Mouse (Mus musculus) forebrain, embryonic 15.5 days (tissue): ENCODE data around the gene Lars2. TPM values are rescaled to one million over a fixed set of nuclear protein-coding genes. Genes with fewer than 3 reads are reported as not detected.
"Not testable (repeated sequence)": the region's sequence is repeated elsewhere in the genome, so short reads cannot be mapped to it uniquely, and the experiment has no call there.

Source experiments
- ATAC-seq: fragments of 200-750 bp; cut with Nextera tagmentation; replicated peaks from 2 replicates; pipeline ENCODE4 v1.8.0; 2017; ENCODE audit warnings: mild to moderate bottlenecking, moderate TSS enrichment, moderate library complexity
- H3K27ac ChIP-seq: fragments of 300-500 bp; sonication (generic); replicated peaks from 2 replicates; pipeline ENCODE4 v1.5.1; 2015; ENCODE audit warnings: mild to moderate bottlenecking, inconsistent platforms
- H3K27me3 ChIP-seq: fragments of 300-500 bp; sonication (generic); 2 replicates; pipeline ENCODE4 v1.6.1; 2015; ENCODE audit warnings: inconsistent platforms
- H3K36me3 ChIP-seq: fragments of 300-500 bp; sonication (generic); 2 replicates; pipeline ENCODE4 v1.6.1; 2015; ENCODE audit warnings: mild to moderate bottlenecking, inconsistent platforms
- H3K4me1 ChIP-seq: fragments of 300-500 bp; sonication (generic); 2 replicates; pipeline ENCODE4 v1.6.1; 2015; ENCODE audit warnings: inconsistent platforms
- H3K4me2 ChIP-seq: fragments of 300-500 bp; sonication (generic); replicated peaks from 2 replicates; pipeline ENCODE4 v1.6.1; 2015; ENCODE audit warnings: mild to moderate bottlenecking, inconsistent platforms
- H3K4me3 ChIP-seq: fragments of 300-500 bp; sonication (generic); 2 replicates; pipeline ENCODE4 v1.5.1; 2015; ENCODE audit warnings: mild to moderate bottlenecking, inconsistent platforms
- H3K9ac ChIP-seq: fragments of 300-500 bp; sonication (generic); replicated peaks from 2 replicates; pipeline ENCODE4 v1.6.1; 2015; ENCODE audit warnings: mild to moderate bottlenecking, inconsistent platforms
- H3K9me3 ChIP-seq: fragments of 300-500 bp; sonication (generic); 2 replicates; pipeline ENCODE4 v1.6.1; 2016; ENCODE audit warnings: inconsistent platforms
- WGBS: fragments of 180-500 bp; shearing (Covaris S2); methylation state at CpG from one replicate; pipeline ENCODE4 v1.1.7; 2015; ENCODE audit warnings: mixed read lengths; 5-methylcytosine and 5-hydroxymethylcytosine counted together
- polyA plus RNA-seq: library from polyadenylated mRNA; unstranded; fragments of >200 nt; fragmentation: Nextera tagmentation; extraction: Ambion mirVana; gene quantifications from 2 replicates; pipeline ENCODE4 v1.2.1, GENCODE M21; 2015

Gene Lars2
- polyA plus RNA-seq, result 861 and 924 TPM in 2 replicates

- H3K9ac ChIP-seq, result peak within 1 kb of the TSS; percentile 64
- H3K4me3 ChIP-seq, result peak within 1 kb of the TSS; percentile 63
- no peaks in the 10 kb centered on the region for H3K27me3 ChIP-seq
- H3K36me3 ChIP-seq, result no peaks in the 10 kb centered on the region
- H3K4me1 ChIP-seq, result peaks cover 15% of the 10 kb centered on the region
- peak within 1 kb of the TSS; percentile 83 for H3K27ac ChIP-seq
- peak; percentile 98 for ATAC-seq
- H3K9me3 ChIP-seq, result no peaks in the 10 kb centered on the region
- WGBS, result under 1% methylated on average over 35 of the region's 35 CpGs
- H3K4me2 ChIP-seq, result peak within 1 kb of the TSS; percentile 54
These were observed at the start of gene Lars2 for GRCm38 (mm10) chr9:123366708-123367385. Gene Lars2 (plus strand): TSS chr9:123366927.

GRCm38 (mm10) chr9:123326106-123326505 is 40.6 kb upstream of the Lars2 start:
- Histone ChIP-seq H3K36me3 (no peaks in the 10 kb centered on the region), H3K9ac (no peak overlapping the region), H3K27me3 (no peaks in the 10 kb centered on the region), H3K4me2 (no peak overlapping the region), H3K4me3 (no peak overlapping the region), H3K9me3 (no peaks in the 10 kb centered on the region), H3K4me1 (no peaks in the 10 kb centered on the region), H3K27ac (no peak overlapping the region)
- ATAC-seq, result no peak

GRCm38 (mm10) chr9:123328336-123328735 is 38.4 kb upstream of the Lars2 start:
- no peaks in the 10 kb centered on the region for H3K9me3 ChIP-seq
- H3K9ac ChIP-seq, result no peak overlapping the region
- H3K27me3 ChIP-seq, result no peaks in the 10 kb centered on the region
- no peak for ATAC-seq
- H3K27ac ChIP-seq, result no peak overlapping the region
- H3K36me3 ChIP-seq, result no peaks in the 10 kb centered on the region
- H3K4me2 ChIP-seq, result no peak overlapping the region
- no peak overlapping the region for H3K4me3 ChIP-seq
- H3K4me1 ChIP-seq, result no peaks in the 10 kb centered on the region
- 93% methylated on average over 3 of the region's 3 CpGs for WGBS

- Histone ChIP-seq H3K27me3 (no peaks in the 10 kb centered on the region), H3K4me1 (0 out of 2 replicates have a peak, but pooled peaks cover under 1% of the 10 kb centered on the region), H3K9ac (no peak overlapping the region), H3K27ac (no peak overlapping the region), H3K36me3 (no peaks in the 10 kb centered on the region), H3K4me3 (no peak overlapping the region), H3K4me2 (no peak overlapping the region), H3K9me3 (no peaks in the 10 kb centered on the region)
- WGBS, result 96% methylated on average over 7 of the region's 7 CpGs
- ATAC-seq, result no peak
These were observed 36.9 kb upstream of the Lars2 start for GRCm38 (mm10) chr9:123329831-123330230.

- not testable (repeated sequence) for H3K9me3 ChIP-seq, H3K27me3 ChIP-seq, H3K4me2 ChIP-seq, ATAC-seq, H3K9ac ChIP-seq, H3K4me1 ChIP-seq, H3K36me3 ChIP-seq, H3K4me3 ChIP-seq, H3K27ac ChIP-seq
- WGBS, result 53% methylated on average over 1 of the region's 1 CpGs
These were observed 36.5 kb upstream of the Lars2 start for GRCm38 (mm10) chr9:123330271-123330670.

- 94% methylated on average over 2 of the region's 2 CpGs for WGBS
- 0 out of 2 replicates have a peak, but pooled peaks cover 6% of the 10 kb centered on the region for H3K4me1 ChIP-seq
- H3K27ac ChIP-seq, result no peak overlapping the region
- no peak overlapping the region for H3K4me2 ChIP-seq
- H3K9me3 ChIP-seq, result no peaks in the 10 kb centered on the region
- no peak overlapping the region for H3K9ac ChIP-seq
- no peak overlapping the region for H3K4me3 ChIP-seq
- no peaks in the 10 kb centered on the region for H3K36me3 ChIP-seq
- ATAC-seq, result no peak
- no peaks in the 10 kb centered on the region for H3K27me3 ChIP-seq
These were observed 33.2 kb upstream of the Lars2 start for GRCm38 (mm10) chr9:123333479-123333878.

GRCm38 (mm10) chr9:123335044-123335670 is 31.6 kb upstream of the Lars2 start:
- WGBS, result 47% methylated on average over 5 of the region's 5 CpGs
- Histone ChIP-seq H3K9me3 (no peaks in the 10 kb centered on the region), H3K4me2 (no peak overlapping the region), H3K4me1 (0 out of 2 replicates have a peak, but pooled peaks cover 6% of the 10 kb centered on the region), H3K36me3 (no peaks in the 10 kb centered on the region), H3K4me3 (no peak overlapping the region), H3K27me3 (no peaks in the 10 kb centered on the region), H3K27ac (0 out of 2 replicates have a peak overlapping the region, but pooled peaks have one; percentile 11), H3K9ac (no peak overlapping the region)
- no peak for ATAC-seq

GRCm38 (mm10) chr9:123339651-123340144 is 27.0 kb upstream of the Lars2 start:
- no peaks in the 10 kb centered on the region for H3K36me3 ChIP-seq
- H3K4me1 ChIP-seq, result 0 out of 2 replicates have a peak, but pooled peaks cover 6% of the 10 kb centered on the region
- H3K9me3 ChIP-seq, result no peaks in the 10 kb centered on the region
- no peak overlapping the region for H3K9ac ChIP-seq
- no peak overlapping the region for H3K27ac ChIP-seq
- H3K27me3 ChIP-seq, result no peaks in the 10 kb centered on the region
- H3K4me3 ChIP-seq, result no peak overlapping the region
- ATAC-seq, result no peak
- H3K4me2 ChIP-seq, result no peak overlapping the region
- WGBS, result 88% methylated on average over 3 of the region's 3 CpGs

- 88% methylated on average over 6 of the region's 6 CpGs for WGBS
- no peak for ATAC-seq
- H3K9ac ChIP-seq, result no peak overlapping the region
- no peak overlapping the region for H3K4me2 ChIP-seq
- H3K36me3 ChIP-seq, result no peaks in the 10 kb centered on the region
- no peak overlapping the region for H3K27ac ChIP-seq
- H3K27me3 ChIP-seq, result no peaks in the 10 kb centered on the region
- H3K4me3 ChIP-seq, result no peak overlapping the region
- no peaks in the 10 kb centered on the region for H3K9me3 ChIP-seq
- no peaks in the 10 kb centered on the region for H3K4me1 ChIP-seq
These were observed 25.5 kb upstream of the Lars2 start for GRCm38 (mm10) chr9:123341256-123341655.

- no peaks in the 10 kb centered on the region for H3K36me3 ChIP-seq
- no peaks in the 10 kb centered on the region for H3K9me3 ChIP-seq
- no peak overlapping the region for H3K9ac ChIP-seq
- WGBS, result 75% methylated on average over 3 of the region's 3 CpGs
- no peak overlapping the region for H3K27ac ChIP-seq
- no peak overlapping the region for H3K4me3 ChIP-seq
- no peaks in the 10 kb centered on the region for H3K27me3 ChIP-seq
- H3K4me1 ChIP-seq, result no peaks in the 10 kb centered on the region
- no peak for ATAC-seq
- H3K4me2 ChIP-seq, result no peak overlapping the region
These were observed 23.7 kb upstream of the Lars2 start for GRCm38 (mm10) chr9:123343069-123343468.

- H3K4me1 ChIP-seq, H3K36me3 ChIP-seq, H3K9me3 ChIP-seq, H3K9ac ChIP-seq, ATAC-seq, H3K27me3 ChIP-seq, H3K27ac ChIP-seq, H3K4me2 ChIP-seq, H3K4me3 ChIP-seq: not testable (repeated sequence)
- WGBS, result 89% methylated on average over 1 of the region's 1 CpGs
These were observed 17.4 kb upstream of the Lars2 start for GRCm38 (mm10) chr9:123349286-123349685.

GRCm38 (mm10) chr9:123359981-123360380 is 6.7 kb upstream of the Lars2 start:
- no peak overlapping the region for H3K27ac ChIP-seq
- 59% methylated on average over 3 of the region's 3 CpGs for WGBS
- H3K9ac ChIP-seq, result no peak overlapping the region
- no peaks in the 10 kb centered on the region for H3K4me1 ChIP-seq
- no peak overlapping the region for H3K4me3 ChIP-seq
- no peak for ATAC-seq
- no peaks in the 10 kb centered on the region for H3K9me3 ChIP-seq
- no peaks in the 10 kb centered on the region for H3K27me3 ChIP-seq
- no peaks in the 10 kb centered on the region for H3K36me3 ChIP-seq
- H3K4me2 ChIP-seq, result no peak overlapping the region
